Mouse (Mus musculus) CH12.LX (cell line): ENCODE data around the gene 2810459M11Rik. TPM values are rescaled to one million over a fixed set of nuclear protein-coding genes. Genes with fewer than 3 reads are reported as not detected.

Experiments
- DNase-seq: peaks from one replicate; pipeline ENCODE4 v3.0.0-alpha.2; 2013; ENCODE audit errors: extremely low read depth
- H3K27ac ChIP-seq: 2 replicates; pipeline ENCODE4 v1.5.1; 2012; ENCODE audit warnings: low read depth, mild to moderate bottlenecking, control low read depth, moderate library complexity; ENCODE audit not compliant: insufficient read depth
- H3K27me3 ChIP-seq: replicated peaks from 2 replicates; pipeline ENCODE3; 2012; ENCODE audit warnings: inconsistent platforms
- H3K36me3 ChIP-seq, 2 experiments: replicated peaks in 1 of 2; 2 replicates each; pipeline versions ENCODE3 to v1.6.1; 2012; ENCODE audit warnings: inconsistent platforms in 1 of 2, low read length in 1 of 2, mild to moderate bottlenecking in 1 of 2, mixed read lengths in 1 of 2, moderate library complexity in 1 of 2; ENCODE audit not compliant: control insufficient read depth in 1 of 2, insufficient read depth in 1 of 2
- H3K4me1 ChIP-seq, 2 experiments: 2 replicates each; pipeline ENCODE4 v1.6.1; 2012; ENCODE audit warnings: inconsistent platforms in 1 of 2, moderate library complexity in 1 of 2; ENCODE audit not compliant: insufficient read depth in 2 of 2, control insufficient read depth in 1 of 2
- H3K4me2 ChIP-seq: 2 replicates; pipeline ENCODE4 v1.6.1; 2012; ENCODE audit warnings: low read depth, mild to moderate bottlenecking, control low read depth; ENCODE audit not compliant: poor library complexity, insufficient read depth, severe bottlenecking
- H3K4me3 ChIP-seq, 3 experiments: fragments of 150-350 bp in 1 of 3; sonication (generic) in 1 of 3; replicated peaks in 1 of 3; 2 replicates each; pipeline versions ENCODE3 to v1.5.1; 2011 to 2012; ENCODE audit warnings: low read depth in 2 of 3, low read length in 2 of 3, mild to moderate bottlenecking in 2 of 3, moderate library complexity in 2 of 3, control low read depth in 1 of 3, improper control_type of control experiment in 1 of 3, inconsistent platforms in 1 of 3, mixed read lengths in 1 of 3; ENCODE audit not compliant: poor library complexity in 1 of 3
- H3K79me2 ChIP-seq: replicated peaks from 2 replicates; pipeline ENCODE4 v1.6.1; 2012; ENCODE audit warnings: mild to moderate bottlenecking, moderate library complexity; ENCODE audit not compliant: control insufficient read depth, poor library complexity, insufficient read depth, severe bottlenecking; ENCODE audit errors: extremely low read depth
- H3K9ac ChIP-seq: 2 replicates; pipeline ENCODE4 v1.6.1; 2012; ENCODE audit warnings: low read depth, mild to moderate bottlenecking, control low read depth, moderate library complexity; ENCODE audit not compliant: insufficient read depth
- H3K9me3 ChIP-seq: replicated peaks from 2 replicates; pipeline ENCODE3; 2012; ENCODE audit warnings: low read length, inconsistent platforms, mixed read lengths
- BHLHE40 ChIP-seq: IDR thresholded peaks from 2 replicates; pipeline ENCODE4 v1.6.1; 2011; ENCODE audit warnings: mild to moderate bottlenecking, low read depth, low read length, improper control_type of control experiment
- CTCF ChIP-seq, 2 experiments: IDR thresholded peaks in 1 of 2; conservative IDR thresholded peaks in 1 of 2; 2 replicates each; pipeline ENCODE4 v1.5.1; 2011 to 2012; ENCODE audit warnings: low read depth in 2 of 2, low read length in 2 of 2, improper control_type of control experiment in 1 of 2, inconsistent platforms in 1 of 2, mild to moderate bottlenecking in 1 of 2, moderate library complexity in 1 of 2
- ELF1 ChIP-seq: IDR thresholded peaks from 2 replicates; pipeline ENCODE4 v1.6.1; 2014; ENCODE audit warnings: low read depth, mild to moderate bottlenecking, inconsistent platforms, low read length, improper control_type of control experiment
- ETS1 ChIP-seq: conservative IDR thresholded peaks from 2 replicates; pipeline ENCODE4 v1.6.1; 2012; ENCODE audit warnings: low read depth, mild to moderate bottlenecking, inconsistent platforms, low read length, improper control_type of control experiment, moderate library complexity
- GABPA ChIP-seq: IDR thresholded peaks from 2 replicates; pipeline ENCODE4 v1.6.1; 2012; ENCODE audit warnings: low read depth, low read length, improper control_type of control experiment, inconsistent platforms; ENCODE audit not compliant: insufficient replicate concordance
- JUN ChIP-seq: IDR thresholded peaks from 2 replicates; pipeline ENCODE4 v1.6.1; 2011; ENCODE audit warnings: low read depth, mild to moderate bottlenecking, low read length, improper control_type of control experiment, moderate library complexity; ENCODE audit not compliant: insufficient read depth
- JUND ChIP-seq: conservative IDR thresholded peaks from 2 replicates; pipeline ENCODE4 v1.6.1; 2011; ENCODE audit warnings: low read depth, low read length, improper control_type of control experiment
- KAT2A ChIP-seq: IDR thresholded peaks from 2 replicates; pipeline ENCODE4 v1.6.1; 2012; ENCODE audit warnings: low read length, improper control_type of control experiment, inconsistent platforms; ENCODE audit not compliant: insufficient replicate concordance
- MAX ChIP-seq: IDR thresholded peaks from 2 replicates; pipeline ENCODE4 v1.6.1; 2011; ENCODE audit warnings: low read length, improper control_type of control experiment
- MAZ ChIP-seq: IDR thresholded peaks from 2 replicates; pipeline ENCODE4 v1.6.1; 2012; ENCODE audit warnings: low read depth, mild to moderate bottlenecking, inconsistent platforms, low read length, improper control_type of control experiment, moderate library complexity
- MXI1 ChIP-seq: IDR thresholded peaks from 2 replicates; pipeline ENCODE4 v1.6.1; 2011; ENCODE audit warnings: mild to moderate bottlenecking, low read depth, low read length, improper control_type of control experiment
- MYC ChIP-seq: IDR thresholded peaks from 2 replicates; pipeline ENCODE4 v1.6.1; 2011; ENCODE audit warnings: low read depth, mild to moderate bottlenecking, improper control_type of control experiment, low read length
- PAX5 ChIP-seq: IDR thresholded peaks from 2 replicates; pipeline ENCODE4 v1.6.1; 2012; ENCODE audit warnings: low read length, inconsistent platforms, mixed read lengths
- RCOR1 ChIP-seq: conservative IDR thresholded peaks from 2 replicates; pipeline ENCODE4 v1.6.1; 2012; ENCODE audit warnings: low read depth, mild to moderate bottlenecking, inconsistent platforms, low read length, improper control_type of control experiment
- SMC3 ChIP-seq: IDR thresholded peaks from 2 replicates; pipeline ENCODE4 v1.6.1; 2011; ENCODE audit warnings: low read depth, low read length, improper control_type of control experiment
- TBP ChIP-seq: conservative IDR thresholded peaks from 2 replicates; pipeline ENCODE4 v1.6.1; 2011; ENCODE audit warnings: low read depth, low read length, improper control_type of control experiment
- USF1 ChIP-seq: IDR thresholded peaks from 2 replicates; pipeline ENCODE4 v1.6.1; 2014; ENCODE audit warnings: low read depth, mild to moderate bottlenecking, inconsistent platforms, low read length, improper control_type of control experiment
- ZC3H11A ChIP-seq: IDR thresholded peaks from 2 replicates; pipeline ENCODE4 v1.6.1; 2012; ENCODE audit warnings: low read depth, mild to moderate bottlenecking, inconsistent platforms, low read length, improper control_type of control experiment
- ZNF384 ChIP-seq: IDR thresholded peaks from 2 replicates; pipeline ENCODE4 v1.6.1; 2012; ENCODE audit warnings: low read depth, low read length, improper control_type of control experiment, inconsistent platforms
- dilution Hi-C: fragments of 300-500 bp; cut with MboI; formaldehyde crosslinking; loops from 2 replicates; pipeline ENCODE4 v1.14.3; 2020; ENCODE audit warnings: low sequenced_read_pairs; ENCODE audit not compliant: extremely low pct_unique_long_range_greater_than_20kb, extremely low pct_ligation_motif_present
- in situ Hi-C: fragments of 300-500 bp; cut with MboI; formaldehyde crosslinking; loops from 3 replicates; pipeline ENCODE4 v1.14.3; 2019; ENCODE audit warnings: low sequenced_read_pairs, low pct_ligation_motif_present, low pct_unique_long_range_greater_than_20kb, mixed read lengths
- polyA plus RNA-seq: library from polyadenylated mRNA; unstranded; fragments of >175 nt; gene quantifications from 2 replicates; pipeline ENCODE4 v1.2.1, GENCODE M21; 2012; ENCODE audit warnings: low read depth; ENCODE audit not compliant: insufficient read length
- total RNA-seq, 2 experiments: library from RNA; depleted of rRNA; stranded (reverse); fragments of 300-350 nt in 1 of 2; fragments of >200 nt in 1 of 2; gene quantifications; 2 replicates each; pipeline ENCODE4 v1.2.3; 2012 to 2014

The 2810459M11Rik gene
- total and polyA plus RNA-seq, 3 experiments: not detected

- Histone ChIP-seq H3K36me3 (no peaks in the 10 kb centered on the region), H3K9ac (no peak overlapping the region), H3K27ac (no peak overlapping the region), H3K79me2 (no peaks in the 10 kb centered on the region), H3K4me3 (no peak overlapping the region), H3K4me2 (no peak overlapping the region), H3K9me3 (peaks cover 11% of the 10 kb centered on the region), H3K27me3 (peaks cover 25% of the 10 kb centered on the region), H3K4me1 (peaks cover 2 to 10% of the 10 kb centered on the region in 2 experiments; a peak in 3 of 4 replicates)
- DNase-seq: no peak
- dilution Hi-C loops (no loop called here), in situ Hi-C loops (no loop called here)
- no peak for TF ChIP-seq ZC3H11A
- no peak for TF ChIP-seq SMC3
- TF ChIP-seq RCOR1: no peak
- TF ChIP-seq CTCF (conservative IDR thresholded peaks at IDR 0.05 in 1 of 2, IDR thresholded peaks at IDR 0.05 in 1 of 2; ENCODE audit: low read depth in 2 of 2, low read length in 2 of 2): no peak
- no peak for TF ChIP-seq USF1
- no peak for TF ChIP-seq PAX5
- TF ChIP-seq KAT2A: no peak
- no peak for TF ChIP-seq TBP
- no peak for TF ChIP-seq ZNF384
- no peak for TF ChIP-seq JUND
Measured at GRCm38 (mm10) chr1:86040131-86040530, 5.5 kb upstream of the 2810459M11Rik start.

GRCm38 (mm10) chr1:86040817-86041216 is 4.8 kb upstream of the 2810459M11Rik start:
- no peak overlapping the region for H3K9ac ChIP-seq
- no peaks in the 10 kb centered on the region for H3K36me3 ChIP-seq
- in situ Hi-C loops: no loop called here
- peaks cover 2 to 10% of the 10 kb centered on the region in 2 experiments; a peak in 3 of 4 replicates for H3K4me1 ChIP-seq
- dilution Hi-C loops: no loop called here
- peaks cover 14% of the 10 kb centered on the region for H3K9me3 ChIP-seq
- TF ChIP-seq USF1: no peak
- no peak for TF ChIP-seq ELF1
- no peak for TF ChIP-seq MXI1
- no peak for TF ChIP-seq PAX5
- TF ChIP-seq ETS1: no peak
- no peak for TF ChIP-seq GABPA
- TF ChIP-seq JUN: no peak
- TF ChIP-seq MAZ: no peak
- TF ChIP-seq BHLHE40: no peak
- TF ChIP-seq MAX: no peak
- TF ChIP-seq MYC: no peak
- TF ChIP-seq, all 38 proteins: peak for 0
- no peak overlapping the region for H3K4me2 ChIP-seq
- peaks cover 32% of the 10 kb centered on the region for H3K27me3 ChIP-seq
- H3K4me3 ChIP-seq: no peak overlapping the region
- DNase-seq: no peak
- H3K79me2 ChIP-seq: no peaks in the 10 kb centered on the region
- no peak overlapping the region for H3K27ac ChIP-seq
